Mouse (Mus musculus) midbrain, embryonic 11.5 days (tissue): ENCODE measurements around the gene Mif. TPM values are rescaled to one million over a fixed set of nuclear protein-coding genes. Genes with fewer than 3 reads are reported as not detected.
"Not testable (repeated sequence)": the region's sequence is repeated elsewhere in the genome, so short reads cannot be mapped to it uniquely, and the experiment has no call there.

Source experiments
- ATAC-seq: fragments of 200-750 bp; cut with Nextera tagmentation; 2 replicates; pipeline ENCODE4 v1.8.0; 2017; ENCODE audit warnings: moderate TSS enrichment, moderate library complexity; ENCODE audit not compliant: low FRiP score
- DNase-seq: peaks from one replicate; pipeline ENCODE4 v3.0.0; 2015; ENCODE audit warnings: low spot score; ENCODE audit errors: missing footprints
- H3K27ac ChIP-seq: fragments of 300-500 bp; sonication (generic); 2 replicates; pipeline ENCODE4 v1.5.1; 2014; ENCODE audit warnings: low read depth, low read length
- H3K27me3 ChIP-seq: fragments of 300-500 bp; sonication (generic); 2 replicates; pipeline ENCODE4 v1.6.1; 2014; ENCODE audit warnings: mild to moderate bottlenecking, low read length, moderate library complexity, mixed read lengths; ENCODE audit not compliant: control insufficient read depth, insufficient read depth
- H3K36me3 ChIP-seq: fragments of 300-500 bp; sonication (generic); 2 replicates; pipeline ENCODE4 v1.6.1; 2014; ENCODE audit warnings: mild to moderate bottlenecking, low read length, moderate library complexity, mixed read lengths; ENCODE audit not compliant: control insufficient read depth, insufficient read depth
- H3K4me1 ChIP-seq: fragments of 300-500 bp; sonication (generic); 2 replicates; pipeline ENCODE4 v1.6.1; 2014; ENCODE audit warnings: low read length; ENCODE audit not compliant: control insufficient read depth, insufficient read depth
- H3K4me2 ChIP-seq: fragments of 300-500 bp; sonication (generic); 2 replicates; pipeline ENCODE4 v1.6.1; 2014; ENCODE audit warnings: mild to moderate bottlenecking, moderate library complexity
- H3K4me3 ChIP-seq: fragments of 300-500 bp; sonication (generic); 2 replicates; pipeline ENCODE4 v1.5.1; 2014; ENCODE audit warnings: low read depth, low read length
- H3K9ac ChIP-seq: fragments of 300-500 bp; sonication (generic); 2 replicates; pipeline ENCODE4 v1.6.1; 2014; ENCODE audit warnings: low read length
- H3K9me3 ChIP-seq: fragments of 300-500 bp; sonication (generic); 2 replicates; pipeline ENCODE4 v1.6.1; 2016; ENCODE audit warnings: low read length; ENCODE audit not compliant: control insufficient read depth
- WGBS: fragments of 180-500 bp; shearing (Covaris S2); extraction: QIAGEN DNeasy Blood & Tissue Kit; methylation state at CpG from one replicate; pipeline ENCODE4 v1.1.7; 2014; 5-methylcytosine and 5-hydroxymethylcytosine counted together
- polyA plus RNA-seq: library from polyadenylated mRNA; unstranded; fragments of >200 nt; fragmentation: Nextera tagmentation; extraction: Ambion mirVana; gene quantifications from 2 replicates; pipeline ENCODE4 v1.2.1, GENCODE M21; 2014

The Mif gene
- polyA plus RNA-seq, 1 experiment from 2014 or later, result 1,834 TPM

DNA sequence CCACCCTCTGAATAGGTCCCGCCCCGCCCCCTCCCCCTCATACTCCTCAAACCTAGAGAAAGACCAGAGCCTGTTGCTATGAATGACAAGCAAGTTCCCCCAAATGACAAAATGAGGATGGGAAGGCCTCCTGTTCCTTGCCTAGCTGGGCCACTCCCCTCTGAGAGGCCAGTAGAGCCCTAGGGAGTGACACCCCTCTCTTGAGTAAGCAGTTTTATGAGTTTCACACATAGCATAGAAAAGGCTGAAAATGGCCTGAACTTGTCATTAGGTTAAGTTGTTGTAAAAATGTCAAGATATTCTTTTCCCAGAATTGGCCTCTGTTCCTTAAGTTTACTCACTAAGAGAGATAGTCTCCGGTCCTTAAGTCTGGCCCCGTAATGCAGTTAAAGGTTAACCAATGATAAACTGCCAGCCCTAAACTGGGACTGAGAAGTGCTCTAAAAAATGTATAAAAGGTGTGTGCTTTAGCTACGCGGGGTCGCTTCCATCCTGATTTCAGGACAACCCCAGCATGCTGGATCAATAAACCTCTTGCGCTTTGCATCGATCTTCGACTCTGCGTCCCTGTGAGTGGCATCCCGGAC, 7.4 kb downstream of the Mif start:
- no peak overlapping the region for H3K27ac ChIP-seq
- H3K9ac ChIP-seq, result no peak overlapping the region
- peaks cover 3% of the 10 kb centered on the region; the same call in 1 of the 2 replicates for H3K4me1 ChIP-seq
- H3K4me3 ChIP-seq, result no peak overlapping the region
- 0 out of 2 replicates have a peak, but pooled peaks cover 4% of the 10 kb centered on the region for H3K36me3 ChIP-seq
- DNase-seq (peak; percentile 79), ATAC-seq (no peak)
- WGBS, result 97% methylated on average over 12 of the region's 12 CpGs
- no peak overlapping the region for H3K4me2 ChIP-seq
- H3K27me3 ChIP-seq, result no peaks in the 10 kb centered on the region
- H3K9me3 ChIP-seq, result no peaks in the 10 kb centered on the region

DNA sequence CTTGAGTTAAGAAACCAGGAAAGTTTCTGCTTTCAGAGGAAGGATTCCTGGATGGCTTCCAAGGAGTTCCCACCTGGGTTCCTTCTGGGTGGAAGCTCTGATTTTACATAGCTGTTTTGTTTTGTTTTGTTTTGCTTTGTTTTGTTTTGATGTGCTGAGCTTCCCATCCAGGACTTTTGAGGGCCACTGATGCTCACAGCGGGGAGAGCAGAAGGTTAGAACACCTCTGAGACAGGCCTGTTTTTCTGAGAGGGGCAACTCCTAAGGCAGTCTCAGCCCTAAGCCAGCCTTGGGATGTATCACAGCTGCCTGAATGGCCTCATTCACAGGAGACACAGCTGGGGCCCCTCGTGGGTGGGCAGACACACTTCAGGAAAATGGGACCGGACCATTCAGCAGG, 8.4 kb downstream of the Mif start:
- H3K36me3 ChIP-seq, result no peaks in the 10 kb centered on the region
- H3K27ac ChIP-seq, result no peak overlapping the region
- no peaks in the 10 kb centered on the region for H3K9me3 ChIP-seq
- H3K27me3 ChIP-seq, result no peaks in the 10 kb centered on the region
- no peak overlapping the region for H3K4me3 ChIP-seq
- peak; percentile 82 for DNase-seq
- 28% methylated on average over 3 of the region's 3 CpGs for WGBS
- H3K4me2 ChIP-seq, result no peak overlapping the region
- ATAC-seq, result no peak
- peaks cover 3% of the 10 kb centered on the region; the same call in 1 of the 2 replicates for H3K4me1 ChIP-seq
- H3K9ac ChIP-seq, result no peak overlapping the region

- no peak overlapping the region for H3K27ac ChIP-seq
- no peak for DNase-seq
Measured at GRCm38 (mm10) chr10:75851076-75851475, 9.0 kb downstream of the Mif start.

DNA sequence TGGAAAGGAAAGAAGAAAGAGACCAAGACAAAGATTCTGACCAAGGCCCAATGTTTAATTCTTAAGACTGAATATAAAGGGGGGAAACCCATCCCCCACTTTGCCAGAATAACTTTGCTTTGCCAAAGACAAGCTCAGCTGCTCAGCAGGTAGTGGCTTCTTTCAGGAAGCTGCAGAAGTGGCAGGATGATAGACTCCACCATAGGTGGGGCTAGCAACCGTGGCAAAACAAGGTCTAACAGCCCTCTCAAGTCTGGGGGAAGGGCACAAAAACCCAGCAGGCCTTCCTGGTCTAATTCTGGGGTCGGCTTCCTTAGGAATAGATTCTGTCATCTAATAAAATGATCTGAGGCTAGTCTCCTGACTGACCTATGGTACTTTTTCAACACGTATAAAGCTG, 11.7 kb downstream of the Mif start:
- DNase-seq (no peak), ATAC-seq (no peak)
- WGBS, result 34% methylated on average over 3 of the region's 3 CpGs
- H3K4me1 ChIP-seq, result peaks cover 3% of the 10 kb centered on the region
- H3K27me3 ChIP-seq, result no peaks in the 10 kb centered on the region
- no peak overlapping the region for H3K4me3 ChIP-seq
- no peak overlapping the region for H3K27ac ChIP-seq
- H3K4me2 ChIP-seq, result no peak overlapping the region
- H3K9ac ChIP-seq, result no peak overlapping the region
- H3K9me3 ChIP-seq, result no peaks in the 10 kb centered on the region
- H3K36me3 ChIP-seq, result no peaks in the 10 kb centered on the region

More at GRCm38 (mm10) chr10:75851076-75851475, 9.0 kb downstream of the Mif start:
- H3K27me3 ChIP-seq, result no peaks in the 10 kb centered on the region
- no peaks in the 10 kb centered on the region for H3K9me3 ChIP-seq
- H3K4me1 ChIP-seq, result peaks cover 3% of the 10 kb centered on the region; the same call in 1 of the 2 replicates
- no peak overlapping the region for H3K9ac ChIP-seq
- 4% methylated on average over 6 of the region's 6 CpGs for WGBS
- H3K36me3 ChIP-seq, result no peaks in the 10 kb centered on the region
- ATAC-seq, result no peak
- H3K4me3 ChIP-seq, result no peak overlapping the region
- no peak overlapping the region for H3K4me2 ChIP-seq

DNA sequence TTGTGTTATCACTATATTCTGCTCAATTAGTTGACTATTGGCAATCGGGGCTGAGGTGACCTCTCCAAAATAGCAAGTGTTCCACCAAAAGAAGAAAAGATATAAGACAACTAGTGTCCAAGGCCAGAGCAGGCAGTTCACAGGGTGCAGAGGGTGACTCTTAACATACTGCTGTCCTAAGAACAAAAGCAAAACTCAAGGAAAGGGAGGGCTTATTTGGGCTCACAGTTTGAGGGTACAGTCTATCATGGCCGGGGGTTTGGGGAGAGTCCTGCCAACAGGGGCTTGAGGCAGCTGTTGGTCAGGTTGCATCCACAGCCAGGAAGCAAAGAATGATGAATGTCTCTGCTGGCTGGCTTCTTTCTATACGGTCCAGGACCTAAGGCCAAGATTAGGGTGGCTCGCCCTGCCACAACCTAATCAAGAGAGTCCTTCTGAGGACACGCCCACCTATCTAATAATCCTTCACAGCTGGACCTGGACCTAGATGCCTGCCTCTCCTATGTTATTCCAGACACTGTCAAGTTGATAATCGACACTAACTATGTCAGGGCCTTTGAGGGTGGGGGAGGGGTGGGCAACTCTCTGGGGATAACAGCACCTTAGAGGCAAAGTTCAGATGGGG, 14.6 kb downstream of the Mif start:
- 83% methylated on average over 6 of the region's 6 CpGs for WGBS
- ATAC-seq (no peak), DNase-seq (no peak)
- Histone ChIP-seq H3K27ac (no peak overlapping the region), H3K9me3 (no peaks in the 10 kb centered on the region), H3K9ac (no peak overlapping the region), H3K4me3 (no peak overlapping the region), H3K36me3 (no peaks in the 10 kb centered on the region), H3K4me2 (no peak overlapping the region), H3K27me3 (no peaks in the 10 kb centered on the region), H3K4me1 (no peaks in the 10 kb centered on the region; the same call in none of the 2 replicates)

DNA sequence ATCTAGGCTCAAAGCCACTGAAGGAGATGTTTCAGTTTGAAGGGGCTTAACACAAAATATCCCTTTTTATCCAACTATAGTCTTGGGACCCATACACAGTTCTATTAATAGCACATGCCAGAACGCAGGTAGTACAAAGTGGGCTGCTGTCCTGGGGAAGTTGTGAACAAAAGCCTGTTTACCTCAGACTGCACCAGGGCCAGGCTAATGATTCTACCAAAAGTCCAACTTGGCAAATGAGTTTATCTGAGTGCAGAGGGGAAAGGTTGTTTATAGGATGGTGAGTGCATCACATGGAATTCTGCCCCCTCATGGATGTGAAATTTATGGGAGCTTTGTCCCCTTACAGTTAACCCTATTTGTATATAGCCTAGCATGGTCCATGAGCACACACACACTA, 15.2 kb downstream of the Mif start:
- ATAC-seq, result no peak
- no peak overlapping the region for H3K4me3 ChIP-seq
- no peaks in the 10 kb centered on the region for H3K9me3 ChIP-seq
- H3K9ac ChIP-seq, result no peak overlapping the region
- no peaks in the 10 kb centered on the region; the same call in none of the 2 replicates for H3K4me1 ChIP-seq
- no peak overlapping the region for H3K4me2 ChIP-seq
- H3K36me3 ChIP-seq, result no peaks in the 10 kb centered on the region
- no peak for DNase-seq
- H3K27me3 ChIP-seq, result no peaks in the 10 kb centered on the region
- no peak overlapping the region for H3K27ac ChIP-seq
- whole genome bisulfite sequencing, result 64% methylated on average over 1 of the region's 1 CpGs

GRCm38 (mm10) chr10:75843898-75844297, 16.1 kb downstream of the Mif start:
- not testable (repeated sequence) for DNase-seq, H3K4me3 ChIP-seq, H3K9me3 ChIP-seq, H3K9ac ChIP-seq, H3K27ac ChIP-seq, H3K4me2 ChIP-seq, ATAC-seq, H3K4me1 ChIP-seq, H3K27me3 ChIP-seq, H3K36me3 ChIP-seq
- WGBS, result 79% methylated on average over 6 of the region's 6 CpGs

DNA sequence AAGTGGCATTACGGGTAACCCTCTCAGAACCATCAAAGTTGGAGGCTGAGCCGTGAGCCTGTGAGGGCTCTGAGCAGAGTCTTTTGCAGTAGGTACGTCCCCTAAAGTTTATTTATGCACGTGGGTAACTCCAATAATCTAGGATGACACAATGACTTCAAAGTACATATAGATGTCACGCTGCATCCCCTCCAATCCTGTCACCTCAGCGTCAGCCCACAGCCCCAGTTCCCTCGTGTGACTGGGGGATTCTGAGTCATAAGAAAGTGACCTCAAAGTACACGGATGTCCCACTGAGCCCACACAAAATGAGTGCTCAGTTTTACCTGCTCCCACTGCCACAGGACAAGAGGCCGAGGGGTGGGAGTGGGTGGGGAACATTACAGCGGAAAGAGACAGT, 20.9 kb downstream of the Mif start:
- no peak for DNase-seq
- H3K36me3 ChIP-seq, result no peaks in the 10 kb centered on the region
- peaks cover 13% of the 10 kb centered on the region for H3K4me1 ChIP-seq
- 83% methylated on average over 10 of the region's 10 CpGs for WGBS
- no peaks in the 10 kb centered on the region for H3K9me3 ChIP-seq
- peaks cover 5% of the 10 kb centered on the region; the same call in 1 of the 2 replicates for H3K27me3 ChIP-seq
- ATAC-seq, result no peak
- H3K4me3 ChIP-seq, result no peak overlapping the region
- H3K27ac ChIP-seq, result no peak overlapping the region
- no peak overlapping the region for H3K9ac ChIP-seq
- no peak overlapping the region for H3K4me2 ChIP-seq

GRCm38 (mm10) chr10:75837248-75837759, 22.7 kb downstream of the Mif start, which contains the start of gene Gstt2:
TSS of gene Gstt2 (minus strand) at chr10:75837424.
- Histone ChIP-seq H3K27me3 (peaks cover 8% of the 10 kb centered on the region; the same call in 1 of the 2 replicates), H3K4me1 (peaks cover 18% of the 10 kb centered on the region), H3K9me3 (no peaks in the 10 kb centered on the region), H3K9ac (peak within 1 kb of the TSS; percentile 61), H3K36me3 (no peaks in the 10 kb centered on the region), H3K27ac (peak within 1 kb of the TSS; percentile 52), H3K4me3 (peak within 1 kb of the TSS; percentile 35), H3K4me2 (peak within 1 kb of the TSS; percentile 64)
- peak; percentile 99 for DNase-seq
- WGBS, result under 1% methylated on average over 21 of the region's 21 CpGs
- peak; percentile 93 for ATAC-seq
